Mouse (Mus musculus): ENCODE results near the gene Slain1. TPM values are rescaled to one million over a fixed set of nuclear protein-coding genes. Genes with fewer than 3 reads are reported as not detected.
A peak's percentile ranks its signal among the peaks of the same experiment; 100 is the strongest.

The Slain1 gene
- polyA plus RNA-seq, 1 experiment from 2014 or later: 0.87 TPM

DNA sequence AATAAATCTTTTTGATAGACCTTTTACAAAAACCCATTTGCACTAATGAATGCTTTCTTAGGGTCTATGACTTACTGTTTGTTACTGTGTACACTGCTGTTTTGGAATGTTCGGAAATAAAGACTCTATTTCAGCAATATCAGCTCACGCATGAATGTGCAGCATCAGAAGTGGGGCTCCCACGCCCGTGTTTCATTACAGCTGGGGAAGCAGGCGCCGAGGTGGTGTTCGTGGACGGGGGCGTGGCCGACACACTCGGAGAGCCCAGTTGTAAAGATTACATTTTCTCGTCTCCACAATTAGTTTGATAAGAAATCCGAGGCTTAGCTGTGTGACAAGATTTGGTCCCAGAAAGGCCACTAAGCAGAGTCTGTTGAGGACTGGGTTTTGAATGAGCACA is 54.7 kb downstream of the Slain1 start:
- ATAC-seq (ENCODE audit: insufficient number of reproducible peaks, low FRiP score): no peak
- Histone ChIP-seq H3K4me2 (no peak overlapping the region), H3K27ac (ENCODE audit: poor library complexity, severe bottlenecking) (no peak overlapping the region), H3K9me3 (replicated peaks) (no peaks in the 10 kb centered on the region), H3K27me3 (replicated peaks) (no peaks in the 10 kb centered on the region), H3K9ac (no peak overlapping the region), H3K36me3 (no peaks in the 10 kb centered on the region), H3K4me1 (replicated peaks) (no peaks in the 10 kb centered on the region), H3K4me3 (no peak overlapping the region)
- WGBS: 61% methylated on average over 13 of the region's 13 CpGs

DNA sequence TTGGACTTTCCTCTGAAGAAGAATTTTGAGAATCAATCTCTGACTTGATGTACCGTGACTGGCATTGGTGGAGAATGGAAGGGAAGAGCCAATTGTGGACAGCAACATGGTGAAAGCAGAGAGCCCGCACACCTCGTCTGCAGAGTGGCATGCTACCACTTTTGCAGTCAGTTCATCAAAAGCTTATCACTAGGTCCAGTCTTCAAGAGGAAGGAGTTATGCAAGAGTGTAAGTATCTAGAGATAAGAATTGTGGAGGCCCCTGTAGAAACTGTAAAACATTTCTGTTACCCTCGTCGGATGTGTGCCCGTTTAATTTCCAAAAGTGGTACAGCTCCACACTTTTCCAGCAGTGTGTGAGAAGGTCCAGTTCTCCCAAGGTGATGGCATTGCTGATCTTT is 56.3 kb downstream of the Slain1 start:
- Histone ChIP-seq H3K27me3 (replicated peaks) (no peaks in the 10 kb centered on the region), H3K4me1 (replicated peaks) (no peaks in the 10 kb centered on the region), H3K27ac (ENCODE audit: poor library complexity, severe bottlenecking) (no peak overlapping the region), H3K9me3 (replicated peaks) (no peaks in the 10 kb centered on the region), H3K4me3 (no peak overlapping the region), H3K4me2 (no peak overlapping the region), H3K9ac (no peak overlapping the region), H3K36me3 (no peaks in the 10 kb centered on the region)
- no peak for ATAC-seq (ENCODE audit: insufficient number of reproducible peaks, low FRiP score)
- WGBS: 64% methylated on average over 6 of the region's 6 CpGs

DNA sequence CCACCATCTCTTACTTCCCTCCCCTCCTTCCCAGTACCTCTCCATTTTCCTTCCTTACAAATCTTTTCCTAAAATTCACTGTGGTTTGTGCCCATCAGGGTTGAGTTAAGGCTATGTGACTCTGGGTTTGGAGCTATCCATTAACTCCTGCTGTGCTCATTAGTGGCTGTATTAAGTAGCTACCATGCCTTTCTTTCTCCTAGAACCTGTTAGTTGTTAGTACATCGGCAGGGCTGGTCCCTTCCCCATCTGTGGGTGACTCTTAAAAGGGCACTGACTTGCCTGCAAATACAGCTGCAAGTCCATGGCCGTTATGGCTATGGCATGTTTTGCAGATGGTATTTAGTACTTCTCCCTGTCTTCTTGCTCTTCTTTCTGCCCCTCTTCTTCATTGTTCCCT is 58.6 kb downstream of the Slain1 start:
- no peak overlapping the region for H3K9ac ChIP-seq
- ATAC-seq (ENCODE audit: insufficient number of reproducible peaks, low FRiP score): no peak
- H3K4me3 ChIP-seq: no peak overlapping the region
- no peaks in the 10 kb centered on the region for H3K36me3 ChIP-seq
- 63% methylated on average over 2 of the region's 2 CpGs for WGBS
- H3K4me2 ChIP-seq: no peak overlapping the region
- no peaks in the 10 kb centered on the region for H3K4me1 ChIP-seq (replicated peaks)
- no peaks in the 10 kb centered on the region for H3K9me3 ChIP-seq (replicated peaks)
- H3K27me3 ChIP-seq (replicated peaks): no peaks in the 10 kb centered on the region
- H3K27ac ChIP-seq (ENCODE audit: poor library complexity, severe bottlenecking): no peak overlapping the region

- Histone ChIP-seq H3K27ac (ENCODE audit: poor library complexity, severe bottlenecking) (no peak overlapping the region), H3K4me2 (no peak overlapping the region), H3K9me3 (replicated peaks) (no peaks in the 10 kb centered on the region), H3K9ac (no peak overlapping the region), H3K4me3 (no peak overlapping the region), H3K27me3 (replicated peaks) (no peaks in the 10 kb centered on the region), H3K4me1 (replicated peaks) (no peaks in the 10 kb centered on the region), H3K36me3 (no peaks in the 10 kb centered on the region)
- 82% methylated on average over 11 of the region's 11 CpGs for WGBS
- no peak for ATAC-seq (ENCODE audit: insufficient number of reproducible peaks, low FRiP score)
Measured at GRCm38 (mm10) chr14:103709261-103709660, 59.2 kb downstream of the Slain1 start.

- no peaks in the 10 kb centered on the region for H3K36me3 ChIP-seq
- H3K4me1 ChIP-seq (replicated peaks): no peaks in the 10 kb centered on the region
- no peak overlapping the region for H3K4me3 ChIP-seq
- no peak overlapping the region for H3K9ac ChIP-seq
- WGBS: 83% methylated on average over 5 of the region's 5 CpGs
- ATAC-seq (ENCODE audit: insufficient number of reproducible peaks, low FRiP score): no peak
- no peak overlapping the region for H3K27ac ChIP-seq (ENCODE audit: poor library complexity, severe bottlenecking)
- H3K4me2 ChIP-seq: no peak overlapping the region
- peaks cover 5% of the 10 kb centered on the region for H3K9me3 ChIP-seq (replicated peaks)
- no peaks in the 10 kb centered on the region for H3K27me3 ChIP-seq (replicated peaks)
Measured at GRCm38 (mm10) chr14:103712986-103713385, 63.0 kb downstream of the Slain1 start.

- Histone ChIP-seq H3K27me3 (replicated peaks) (no peaks in the 10 kb centered on the region), H3K9ac (no peak overlapping the region), H3K4me3 (no peak overlapping the region), H3K9me3 (replicated peaks) (peaks cover 5% of the 10 kb centered on the region), H3K27ac (ENCODE audit: poor library complexity, severe bottlenecking) (no peak overlapping the region), H3K4me1 (replicated peaks) (no peaks in the 10 kb centered on the region), H3K4me2 (no peak overlapping the region), H3K36me3 (no peaks in the 10 kb centered on the region)
- no peak for ATAC-seq (ENCODE audit: insufficient number of reproducible peaks, low FRiP score)
- 43% methylated on average over 5 of the region's 5 CpGs for WGBS
Measured at GRCm38 (mm10) chr14:103717516-103717915, 67.5 kb downstream of the Slain1 start.

DNA sequence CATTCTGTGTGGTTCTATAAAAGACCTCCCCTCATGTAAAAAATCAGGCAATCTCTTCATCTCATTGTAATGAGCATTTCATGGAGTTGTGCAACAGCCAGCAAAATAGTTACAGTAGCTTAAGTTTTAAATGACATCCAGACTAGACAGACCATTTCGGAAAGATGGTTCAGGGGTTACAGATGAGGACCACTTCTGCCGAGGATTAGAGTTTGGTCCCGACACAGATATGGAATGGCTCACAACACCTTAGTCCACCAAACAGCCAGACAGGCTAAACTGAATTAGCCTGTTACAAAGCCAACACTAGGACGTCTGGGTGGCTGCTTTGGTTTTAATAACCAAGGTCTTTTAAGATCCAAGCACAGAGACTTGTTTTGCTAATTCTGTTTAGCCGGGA is 68.0 kb downstream of the Slain1 start:
- no peak for ATAC-seq (ENCODE audit: insufficient number of reproducible peaks, low FRiP score)
- 64% methylated on average over 5 of the region's 5 CpGs for WGBS
- H3K36me3 ChIP-seq: no peaks in the 10 kb centered on the region
- no peak overlapping the region for H3K27ac ChIP-seq (ENCODE audit: poor library complexity, severe bottlenecking)
- peaks cover 5% of the 10 kb centered on the region for H3K9me3 ChIP-seq (replicated peaks)
- no peaks in the 10 kb centered on the region for H3K4me1 ChIP-seq (replicated peaks)
- no peak overlapping the region for H3K4me3 ChIP-seq
- no peaks in the 10 kb centered on the region for H3K27me3 ChIP-seq (replicated peaks)
- H3K9ac ChIP-seq: no peak overlapping the region
- H3K4me2 ChIP-seq: no peak overlapping the region

GRCm38 (mm10) chr14:103718393-103718792 is 68.4 kb downstream of the Slain1 start:
- Histone ChIP-seq H3K4me3 (no peak overlapping the region), H3K9me3 (replicated peaks) (peaks cover 5% of the 10 kb centered on the region), H3K36me3 (no peaks in the 10 kb centered on the region), H3K27ac (ENCODE audit: poor library complexity, severe bottlenecking) (no peak overlapping the region), H3K27me3 (replicated peaks) (no peaks in the 10 kb centered on the region), H3K4me1 (replicated peaks) (no peaks in the 10 kb centered on the region), H3K9ac (no peak overlapping the region), H3K4me2 (no peak overlapping the region)
- 44% methylated on average over 5 of the region's 5 CpGs for WGBS
- ATAC-seq (ENCODE audit: insufficient number of reproducible peaks, low FRiP score): no peak

DNA sequence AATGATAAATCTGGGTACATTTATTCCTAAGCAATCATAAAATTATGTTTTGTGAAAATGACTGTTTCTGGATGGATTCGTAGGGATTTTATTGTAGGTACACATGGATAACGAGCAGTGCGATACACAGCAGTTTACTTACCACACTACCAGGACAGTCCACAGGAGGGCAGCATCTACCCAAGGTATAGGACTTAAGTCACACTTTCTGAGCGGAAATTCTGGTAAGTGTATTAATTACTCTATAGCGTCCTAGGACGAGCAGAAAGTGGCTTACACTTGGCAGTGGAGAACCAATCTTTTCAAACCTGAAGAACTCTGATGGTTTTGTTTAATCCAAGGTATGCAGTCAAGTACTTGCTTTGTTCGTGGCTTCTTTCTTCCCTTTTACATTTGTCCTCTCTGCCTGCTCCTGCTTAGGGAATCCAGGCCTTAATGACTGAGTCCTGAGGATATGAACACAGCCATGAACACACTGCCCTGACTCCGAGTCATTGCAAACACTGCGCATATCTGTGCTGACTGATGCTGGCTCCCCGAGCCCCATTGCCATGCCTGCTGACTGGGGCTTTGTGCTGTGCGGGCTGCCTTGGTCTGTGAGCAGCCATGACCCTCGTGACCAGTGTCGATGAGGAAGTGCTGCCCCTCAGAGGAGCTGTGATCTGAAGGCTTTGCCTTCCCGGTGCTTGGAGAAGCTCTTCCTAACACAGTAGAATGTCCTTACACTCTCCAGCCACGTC is 69.0 kb downstream of the Slain1 start:
- peak overlapping the region; percentile 32; the same call in 1 of the 2 replicates for H3K9ac ChIP-seq
- ATAC-seq (ENCODE audit: insufficient number of reproducible peaks, low FRiP score): peak; percentile 79
- H3K27ac ChIP-seq (ENCODE audit: poor library complexity, severe bottlenecking): peak overlapping the region; percentile 53; the same call in 1 of the 2 replicates
- H3K4me1 ChIP-seq (replicated peaks): no peaks in the 10 kb centered on the region
- no peaks in the 10 kb centered on the region for H3K36me3 ChIP-seq
- WGBS: 18% methylated on average over 15 of the region's 15 CpGs
- no peaks in the 10 kb centered on the region for H3K27me3 ChIP-seq (replicated peaks)
- peak overlapping the region; percentile 24 for H3K4me3 ChIP-seq
- peak overlapping the region; percentile 60 for H3K4me2 ChIP-seq
- H3K9me3 ChIP-seq (replicated peaks): peaks cover 5% of the 10 kb centered on the region

- WGBS: 63% methylated on average over 7 of the region's 7 CpGs
- H3K27me3 ChIP-seq (replicated peaks): no peaks in the 10 kb centered on the region
- peaks cover 5% of the 10 kb centered on the region for H3K9me3 ChIP-seq (replicated peaks)
- no peak overlapping the region for H3K9ac ChIP-seq
- peak; percentile 37; the same call in 1 of the 2 replicates for ATAC-seq (ENCODE audit: insufficient number of reproducible peaks, low FRiP score)
- no peaks in the 10 kb centered on the region for H3K36me3 ChIP-seq
- no peak overlapping the region for H3K27ac ChIP-seq (ENCODE audit: poor library complexity, severe bottlenecking)
- no peaks in the 10 kb centered on the region for H3K4me1 ChIP-seq (replicated peaks)
- no peak overlapping the region for H3K4me3 ChIP-seq
- no peak overlapping the region for H3K4me2 ChIP-seq
Measured at GRCm38 (mm10) chr14:103720163-103720562, 70.1 kb downstream of the Slain1 start.

GRCm38 (mm10) chr14:103720637-103721355 is 70.8 kb downstream of the Slain1 start:
- ATAC-seq (ENCODE audit: insufficient number of reproducible peaks, low FRiP score): 0 out of 2 replicates have a peak, but pooled peaks have one; percentile 2
- Histone ChIP-seq H3K36me3 (no peaks in the 10 kb centered on the region), H3K4me3 (no peak overlapping the region), H3K4me2 (no peak overlapping the region), H3K4me1 (replicated peaks) (no peaks in the 10 kb centered on the region), H3K27ac (ENCODE audit: poor library complexity, severe bottlenecking) (no peak overlapping the region), H3K27me3 (replicated peaks) (no peaks in the 10 kb centered on the region), H3K9me3 (replicated peaks) (peaks cover under 1% of the 10 kb centered on the region), H3K9ac (no peak overlapping the region)
- 53% methylated on average over 13 of the region's 13 CpGs for WGBS

Data from heart, embryonic 12.5 days (tissue).